Mouse (Mus musculus) adrenal gland, adult 8-10 months (tissue): ENCODE data around the gene Olfr1087. TPM values are rescaled to one million over a fixed set of nuclear protein-coding genes. Genes with fewer than 3 reads are reported as not detected.
"Not testable (repeated sequence)": the region's sequence is repeated elsewhere in the genome, so short reads cannot be mapped to it uniquely, and the experiment has no call there.

Experiments
- DNase-seq: peaks from one replicate; pipeline ENCODE4 v3.0.0; 2022
- total RNA-seq, 4 experiments: library from RNA; stranded (reverse); gene quantifications; 2 replicates each; pipeline ENCODE4 v1.2.4; 2022

Olfr1087 gene
- total RNA-seq = not detected

- no peak for DNase-seq
Measured at GRCm38 (mm10) chr2:86698295-86698694, at the start of gene Olfr1087. Gene Olfr1087, minus strand, starts transcription at chr2:86698395.

DNA sequence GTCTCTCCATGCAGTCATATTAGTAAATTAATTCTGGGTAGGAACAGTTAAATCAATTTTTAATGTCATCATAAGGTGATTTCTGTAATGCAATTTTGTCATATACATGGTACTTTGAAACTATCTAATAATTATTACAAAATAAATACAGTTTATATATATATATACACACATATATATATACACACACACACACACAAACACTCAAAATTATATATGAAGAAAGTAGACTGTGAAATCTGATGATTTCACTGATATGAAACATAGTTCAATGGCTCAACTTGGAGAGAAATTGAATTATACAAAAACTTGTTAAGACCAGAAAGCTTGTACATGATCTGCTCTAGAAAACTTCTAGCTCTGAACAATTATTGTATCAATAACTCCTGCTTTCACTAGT is 35.4 kb upstream of the Olfr1087 start, which contains the start of gene Olfr1089:
Gene Olfr1089, minus strand, starts transcription at position 101 of the 400 bp plus-strand sequence.
- DNase-seq = no peak

DNA sequence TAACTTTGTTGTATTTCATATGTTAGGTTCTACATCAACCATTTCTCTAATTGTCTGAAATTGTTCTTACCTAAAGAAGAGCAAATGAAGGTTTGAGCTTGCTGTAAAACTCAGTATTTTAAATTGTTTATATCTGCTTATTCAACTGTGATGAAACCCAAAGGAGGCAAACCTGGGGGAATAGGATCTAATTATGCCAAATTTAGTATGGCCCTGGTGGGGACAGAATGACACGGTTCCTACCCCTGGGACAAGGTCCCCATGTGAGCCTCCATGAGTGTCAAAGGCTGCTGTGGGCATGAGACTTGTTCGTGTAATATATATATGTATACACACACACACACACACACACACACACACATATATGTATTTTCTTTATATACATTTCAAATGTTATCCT is 18.2 kb downstream of the Olfr1087 start, which contains the start of gene Olfr1086:
Gene Olfr1086, minus strand, starts transcription at position 101 of the 400 bp plus-strand sequence.
- DNase-seq = no peak

GRCm38 (mm10) chr2:86661919-86662318 is 36.3 kb downstream of the Olfr1087 start, which contains the start of gene Olfr1085:
Gene Olfr1085, minus strand, starts transcription at chr2:86662019.
- no peak for DNase-seq

- not testable (repeated sequence) for DNase-seq
Measured at GRCm38 (mm10) chr2:86639625-86640024, 58.6 kb downstream of the Olfr1087 start, which contains the start of gene Olfr1084. Gene Olfr1084, minus strand, starts transcription at chr2:86639725.

Other genes starting within 250 kb of the Olfr1087 start
- not detected for gene Olfr1065, start 247.8 kb downstream of the Olfr1087 start, total RNA-seq
- gene Olfr1066, start 242.1 kb downstream of the Olfr1087 start, total RNA-seq = not detected
- not detected for gene Olfr228, start 211.0 kb downstream of the Olfr1087 start, total RNA-seq
- gene Olfr1076, start 189.9 kb downstream of the Olfr1087 start, total RNA-seq = not detected
- gene Olfr1079, start 155.9 kb downstream of the Olfr1087 start, total RNA-seq = not detected
- not detected for gene Olfr1080, start 140.2 kb downstream of the Olfr1087 start, total RNA-seq
- gene Olfr1082, start 99.4 kb downstream of the Olfr1087 start, total RNA-seq = not detected
- gene Olfr1084, start 58.7 kb downstream of the Olfr1087 start, total RNA-seq = not detected
- gene Olfr1085, start 36.4 kb downstream of the Olfr1087 start, total RNA-seq = not detected
- not detected for gene Olfr1086, start 18.3 kb downstream of the Olfr1087 start, total RNA-seq
- not detected for gene Olfr1089, start 35.3 kb upstream of the Olfr1087 start, total RNA-seq
- gene Olfr1090, start 60.6 kb upstream of the Olfr1087 start, total RNA-seq = not detected
- not detected for gene Olfr1093, start 84.1 kb upstream of the Olfr1087 start, total RNA-seq
- not detected for gene Olfr141, start 111.6 kb upstream of the Olfr1087 start, total RNA-seq
- not detected for gene Olfr1094, start 126.3 kb upstream of the Olfr1087 start, total RNA-seq
- gene Olfr1095, start 153.3 kb upstream of the Olfr1087 start, total RNA-seq = not detected
- gene Gm13723, start 176.4 kb upstream of the Olfr1087 start, total RNA-seq = not detected
- gene Olfr1097, start 193.8 kb upstream of the Olfr1087 start, total RNA-seq = not detected
- not detected for gene Olfr1098, start 226.2 kb upstream of the Olfr1087 start, total RNA-seq